Mouse (Mus musculus) left cerebral cortex, postnatal 10 days (tissue): Measurements from ENCODE around the gene Olfr145. TPM values are rescaled to one million over a fixed set of nuclear protein-coding genes. Genes with fewer than 3 reads are reported as not detected.

ENCODE experiments used
- total RNA-seq, 2 experiments: library from RNA; stranded (reverse); gene quantifications; 2 replicates each; pipeline ENCODE4 v1.2.3; 2021

Olfr145 gene
- total RNA-seq, 2 experiments from 2014 or later: 0.06 TPM; not detected in 1

Other genes with a start within 250 kb of the Olfr145 start
- gene Tbrg1, start 239.4 kb upstream of the Olfr145 start, total RNA-seq: 10 to 100 TPM; 54.1 to 58.3 TPM
- gene Panx3, start 227.5 kb upstream of the Olfr145 start, total RNA-seq: not detected
- not detected for gene Olfr160, start 180.5 kb upstream of the Olfr145 start, total RNA-seq
- not detected for gene Olfr874, start 151.6 kb upstream of the Olfr145 start, total RNA-seq
- not detected for gene Olfr875, start 124.9 kb upstream of the Olfr145 start, total RNA-seq
- not detected for gene Olfr876, start 93.7 kb upstream of the Olfr145 start, total RNA-seq
- not detected for gene Olfr877, start 42.5 kb upstream of the Olfr145 start, total RNA-seq
- not detected for gene Olfr878, start 21.1 kb downstream of the Olfr145 start, total RNA-seq
- not detected for gene Olfr881, start 95.1 kb downstream of the Olfr145 start, total RNA-seq
- not detected for gene Olfr883, start 129.1 kb downstream of the Olfr145 start, total RNA-seq
- not detected for gene Olfr884, start 149.8 kb downstream of the Olfr145 start, total RNA-seq
- not detected for gene Olfr885, start 164.6 kb downstream of the Olfr145 start, total RNA-seq
- under 1 TPM in 1 of 2 experiments, not detected in 1; 0.06 TPM for gene Olfr887, start 187.3 kb downstream of the Olfr145 start, total RNA-seq
- not detected for gene Olfr888, start 211.4 kb downstream of the Olfr145 start, total RNA-seq
- not detected for gene Olfr889, start 218.5 kb downstream of the Olfr145 start, total RNA-seq
- not detected for gene Olfr890, start 245.8 kb downstream of the Olfr145 start, total RNA-seq